Mouse (Mus musculus) kidney, postnatal 0 days (tissue): ENCODE data around the gene Klk7. TPM values are rescaled to one million over a fixed set of nuclear protein-coding genes. Genes with fewer than 3 reads are reported as not detected.

ENCODE experiments used
- ATAC-seq: fragments of 200-750 bp; cut with Nextera tagmentation; replicated peaks from 2 replicates; pipeline ENCODE4 v1.8.0; 2017; ENCODE audit warnings: low read depth, moderate number of reproducible peaks, moderate TSS enrichment, moderate library complexity; ENCODE audit not compliant: low FRiP score
- DNase-seq: peaks from one replicate; pipeline ENCODE4 v3.0.0-alpha.2; 2016; ENCODE audit warnings: low spot score
- H3K27ac ChIP-seq: fragments of 300-500 bp; sonication (generic); 2 replicates; pipeline ENCODE4 v1.5.1; 2014; ENCODE audit warnings: mild to moderate bottlenecking
- H3K27me3 ChIP-seq: fragments of 300-500 bp; sonication (generic); 2 replicates; pipeline ENCODE4 v1.6.1; 2014; ENCODE audit warnings: low read length, mixed read lengths; ENCODE audit not compliant: insufficient read depth
- H3K36me3 ChIP-seq: fragments of 300-500 bp; sonication (generic); 2 replicates; pipeline ENCODE4 v1.6.1; 2014; ENCODE audit warnings: low read length, mixed read lengths; ENCODE audit not compliant: insufficient read depth
- H3K4me1 ChIP-seq: fragments of 300-500 bp; sonication (generic); replicated peaks from 2 replicates; pipeline ENCODE4 v1.6.1; 2014; ENCODE audit warnings: antibody characterized with exemption, low read length, mixed read lengths; ENCODE audit not compliant: insufficient read depth
- H3K4me2 ChIP-seq: fragments of 300-500 bp; sonication (generic); 2 replicates; pipeline ENCODE4 v1.6.1; 2014; ENCODE audit warnings: mild to moderate bottlenecking, low read length, moderate library complexity, mixed read lengths
- H3K4me3 ChIP-seq: fragments of 300-500 bp; sonication (generic); replicated peaks from 2 replicates; pipeline ENCODE4 v1.5.1; 2014; ENCODE audit warnings: low read depth, low read length
- H3K9ac ChIP-seq: fragments of 300-500 bp; sonication (generic); 2 replicates; pipeline ENCODE4 v1.6.1; 2014; ENCODE audit warnings: low read depth, low read length
- H3K9me3 ChIP-seq: fragments of 300-500 bp; sonication (generic); replicated peaks from 2 replicates; pipeline ENCODE4 v1.6.1; 2016; ENCODE audit warnings: low read length, inconsistent platforms, mixed read lengths
- CTCF ChIP-seq: IDR thresholded peaks from 2 replicates; pipeline ENCODE4 v1.5.1; 2016; ENCODE audit warnings: antibody characterized with exemption, low read depth, mild to moderate bottlenecking, moderate library complexity
- WGBS: fragments of 180-500 bp; shearing (Covaris S2); extraction: QIAGEN DNeasy Blood & Tissue Kit; methylation state at CpG from one replicate; pipeline ENCODE4 v1.1.7; 2014; 5-methylcytosine and 5-hydroxymethylcytosine counted together
- polyA plus RNA-seq: library from polyadenylated mRNA; unstranded; fragments of >200 nt; fragmentation: Nextera tagmentation; extraction: Ambion mirVana; gene quantifications from 2 replicates; pipeline ENCODE4 v1.2.1, GENCODE M21; 2015

Klk7 gene
- 0.14 TPM in 1 of 2 replicates, not detected in the other for polyA plus RNA-seq

DNA sequence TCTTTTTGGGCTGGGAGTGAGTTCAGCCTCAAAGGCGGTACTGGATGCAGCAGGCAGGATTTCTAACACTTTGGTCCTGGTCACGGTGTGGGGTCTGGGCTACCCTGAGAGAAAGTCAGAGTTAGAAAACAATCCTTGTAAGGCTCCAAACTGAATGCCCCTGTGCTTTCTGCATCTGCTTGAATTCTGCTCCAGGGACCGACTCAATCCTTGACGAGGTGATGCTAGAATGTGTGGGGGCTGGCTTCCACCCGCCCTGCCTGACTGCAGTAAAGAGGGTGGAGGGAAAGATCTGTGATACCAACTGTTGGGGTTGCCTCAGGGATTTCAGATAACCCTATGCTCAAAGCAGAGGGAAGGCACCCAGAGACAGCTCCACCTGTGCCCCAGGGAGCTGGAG, at the start of gene Klk7:
TSS of gene Klk7 (plus strand) at position 301 of the 400 bp plus-strand sequence.
- Histone ChIP-seq H3K36me3 (no peaks in the 10 kb centered on the region), H3K27me3 (no peaks in the 10 kb centered on the region), H3K27ac (no peak within 1 kb of the TSS), H3K9ac (no peak within 1 kb of the TSS), H3K4me1 (no peaks in the 10 kb centered on the region), H3K9me3 (no peaks in the 10 kb centered on the region), H3K4me3 (no peak within 1 kb of the TSS), H3K4me2 (no peak within 1 kb of the TSS)
- WGBS: 47% methylated on average over 5 of the region's 5 CpGs
- TF ChIP-seq CTCF: no peak
- ATAC-seq (no peak), DNase-seq (no peak)

GRCm38 (mm10) chr7:43766484-43766883, 44.6 kb upstream of the Klk7 start:
- 48% methylated on average over 8 of the region's 8 CpGs for WGBS
- Histone ChIP-seq H3K27ac (no peak overlapping the region), H3K9ac (no peak overlapping the region), H3K9me3 (no peaks in the 10 kb centered on the region), H3K4me2 (no peak overlapping the region), H3K27me3 (no peaks in the 10 kb centered on the region), H3K36me3 (no peaks in the 10 kb centered on the region), H3K4me3 (no peak overlapping the region), H3K4me1 (no peaks in the 10 kb centered on the region)
- DNase-seq: no peak
- ATAC-seq: no peak
- TF ChIP-seq CTCF: no peak

DNA sequence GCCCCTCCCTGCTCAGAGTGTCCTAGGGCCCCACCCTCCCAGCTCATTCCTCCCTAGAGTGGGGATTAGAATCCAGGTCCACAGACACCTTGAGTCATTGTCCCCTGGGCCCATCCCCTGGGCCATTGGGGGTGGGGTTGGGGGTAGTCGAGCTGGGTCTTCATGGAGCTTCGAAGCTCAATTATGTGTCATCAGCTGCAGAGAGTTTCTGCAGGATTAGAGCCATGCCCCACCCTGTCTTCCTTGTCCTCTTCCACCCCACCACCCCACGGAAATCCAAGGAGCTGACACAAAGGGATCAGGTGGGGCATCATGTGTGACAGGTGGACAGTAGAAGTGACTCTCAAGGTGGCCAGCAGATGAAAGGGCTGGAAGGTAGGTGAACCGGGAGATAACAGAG, 42.5 kb upstream of the Klk7 start, which contains the start of gene Klk12:
TSS of gene Klk12 (plus strand) at position 301 of the 400 bp plus-strand sequence.
- no peaks in the 10 kb centered on the region for H3K4me1 ChIP-seq
- no peak for DNase-seq

DNA sequence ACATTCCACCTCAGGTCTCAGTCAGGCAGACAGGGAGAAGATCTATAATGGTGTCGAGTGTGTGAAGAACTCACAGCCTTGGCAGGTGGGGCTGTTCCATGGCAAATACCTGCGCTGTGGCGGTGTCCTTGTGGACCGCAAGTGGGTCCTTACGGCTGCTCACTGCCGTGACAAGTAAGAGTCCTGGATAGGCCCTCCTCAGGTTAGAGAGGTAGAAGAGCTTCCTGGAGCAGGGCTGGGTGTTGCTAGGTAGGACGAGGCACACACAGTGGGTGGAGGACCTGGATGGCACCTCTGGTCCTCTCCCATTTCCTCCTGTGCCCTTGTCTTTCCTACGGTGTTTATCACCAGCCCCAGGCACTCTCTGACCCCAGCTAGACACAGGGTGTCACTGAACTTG, 41.5 kb upstream of the Klk7 start:
- H3K27me3 ChIP-seq: no peaks in the 10 kb centered on the region
- no peak for TF ChIP-seq CTCF
- ATAC-seq: 0 out of 2 replicates have a peak, but pooled peaks have one; percentile 29
- H3K27ac ChIP-seq: no peak overlapping the region
- WGBS: 91% methylated on average over 8 of the region's 8 CpGs
- DNase-seq: no peak
- H3K4me3 ChIP-seq: no peak overlapping the region
- H3K9ac ChIP-seq: no peak overlapping the region
- no peaks in the 10 kb centered on the region for H3K4me1 ChIP-seq
- H3K4me2 ChIP-seq: no peak overlapping the region
- no peaks in the 10 kb centered on the region for H3K9me3 ChIP-seq
- no peaks in the 10 kb centered on the region for H3K36me3 ChIP-seq

More for the DNA sequence above, 42.5 kb upstream of the Klk7 start, which contains the start of gene Klk12:
- WGBS: 70% methylated on average over 4 of the region's 4 CpGs
- Histone ChIP-seq H3K27ac (no peak within 1 kb of the TSS), H3K4me3 (no peak within 1 kb of the TSS), H3K36me3 (no peaks in the 10 kb centered on the region), H3K9ac (no peak within 1 kb of the TSS), H3K27me3 (no peaks in the 10 kb centered on the region), H3K4me2 (no peak within 1 kb of the TSS), H3K9me3 (no peaks in the 10 kb centered on the region)
- TF ChIP-seq CTCF: no peak
- no peak for ATAC-seq

DNA sequence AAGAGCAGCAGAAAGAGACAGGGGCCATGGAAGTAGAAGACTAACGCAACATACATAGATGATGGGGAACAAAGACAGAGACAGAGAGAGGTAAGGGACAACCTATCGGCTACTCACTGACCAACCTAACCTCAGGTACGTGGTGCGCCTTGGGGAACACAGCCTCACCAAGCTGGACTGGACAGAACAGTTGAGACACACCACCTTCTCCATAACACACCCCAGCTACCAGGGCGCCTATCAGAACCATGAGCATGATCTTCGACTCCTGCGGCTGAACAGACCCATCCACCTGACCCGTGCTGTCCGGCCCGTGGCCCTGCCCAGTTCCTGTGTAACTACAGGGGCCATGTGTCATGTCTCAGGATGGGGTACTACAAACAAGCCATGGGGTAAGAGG, 40.4 kb upstream of the Klk7 start:
- Histone ChIP-seq H3K36me3 (no peaks in the 10 kb centered on the region), H3K4me1 (no peaks in the 10 kb centered on the region), H3K4me2 (no peak overlapping the region), H3K27ac (no peak overlapping the region), H3K9me3 (no peaks in the 10 kb centered on the region), H3K9ac (no peak overlapping the region), H3K4me3 (no peak overlapping the region), H3K27me3 (no peaks in the 10 kb centered on the region)
- WGBS: 89% methylated on average over 10 of the region's 10 CpGs
- no peak for DNase-seq
- no peak for ATAC-seq
- no peak for TF ChIP-seq CTCF

GRCm38 (mm10) chr7:43771916-43772315, 39.2 kb upstream of the Klk7 start:
- DNase-seq (no peak), ATAC-seq (no peak)
- Histone ChIP-seq H3K27ac (no peak overlapping the region), H3K4me1 (no peaks in the 10 kb centered on the region), H3K27me3 (no peaks in the 10 kb centered on the region), H3K36me3 (no peaks in the 10 kb centered on the region), H3K4me3 (no peak overlapping the region), H3K9me3 (no peaks in the 10 kb centered on the region), H3K9ac (no peak overlapping the region), H3K4me2 (no peak overlapping the region)
- 92% methylated on average over 6 of the region's 6 CpGs for WGBS
- TF ChIP-seq CTCF: no peak

- no peak for TF ChIP-seq CTCF
- no peaks in the 10 kb centered on the region for H3K9me3 ChIP-seq
- no peak overlapping the region for H3K4me3 ChIP-seq
- DNase-seq (no peak), ATAC-seq (no peak)
- H3K4me2 ChIP-seq: no peak overlapping the region
- 66% methylated on average over 3 of the region's 3 CpGs for WGBS
- H3K27ac ChIP-seq: no peak overlapping the region
- no peaks in the 10 kb centered on the region for H3K4me1 ChIP-seq
- no peaks in the 10 kb centered on the region for H3K36me3 ChIP-seq
- no peak overlapping the region for H3K9ac ChIP-seq
- H3K27me3 ChIP-seq: no peaks in the 10 kb centered on the region
Observed at GRCm38 (mm10) chr7:43772901-43773300, 38.2 kb upstream of the Klk7 start.
